ENCODE assay signal across 9 mouse cellular contexts in genomic region chr6:83161442-83161841, GRCm38 (mm10). TPM values are rescaled to one million over a fixed set of nuclear protein-coding genes. Genes with fewer than 3 reads are reported as not detected.
DNase-seq lines count a peak whose midpoint lies in the region; ATAC-seq and TF ChIP-seq lines count a peak whose summit lies in the region.
"Had no signal": no experiment of that assay in that cellular context is flagged by ENCODE, and none has a peak within 500 bp of the region (broad histone marks: within the 10 kb centered on the region; RNA-seq: fewer than 3 reads in every experiment).

No protein-coding gene starts in this region.

- no peak overlapping the region for H3K27ac ChIP-seq in gastrocnemius, adult 2 months
- no peak overlapping the region for H3K27ac ChIP-seq in testis, adult 2 months (ENCODE audit: control insufficient read depth, insufficient read depth, low read depth, low read length)
- no peak overlapping the region for H3K27ac ChIP-seq in liver, embryonic 12.5 days
- H3K27ac ChIP-seq: left cerebral cortex, adult 2 months had no signal

- H3K4me1 ChIP-seq in testis, adult 2 months (ENCODE audit: control insufficient read depth, insufficient read depth, low read length), result peaks cover 20% of the 10 kb centered on the region
- H3K4me1 ChIP-seq in liver, embryonic 12.5 days, result peaks cover 25% of the 10 kb centered on the region

- H3K9ac ChIP-seq in liver, embryonic 12.5 days, result peak overlapping the region; percentile 45; the same call in 1 of the 2 replicates

- peak overlapping the region; percentile 73 for H3K4me3 ChIP-seq in gastrocnemius, adult 2 months
- H3K4me3 ChIP-seq in testis, adult 2 months (ENCODE audit: control insufficient read depth, low read depth, low read length), result peak overlapping the region; percentile 72
- H3K4me3 ChIP-seq in liver, embryonic 12.5 days, result peak overlapping the region; percentile 42

- no peaks in the 10 kb centered on the region for H3K27me3 ChIP-seq in testis, adult 2 months (ENCODE audit: control insufficient read depth, insufficient read depth, low read length)
- peaks cover 55% of the 10 kb centered on the region for H3K27me3 ChIP-seq in liver, embryonic 12.5 days (replicated peaks)

- TF ChIP-seq POLR2A in testis, adult 2 months (IDR thresholded peaks at IDR 0.05; ENCODE audit: control insufficient read depth, low read depth, low read length), result no peak

- H3K4me2 ChIP-seq in liver, embryonic 12.5 days, result peak overlapping the region; percentile 68

- H3K36me3 ChIP-seq in testis, adult 2 months (ENCODE audit: control insufficient read depth, insufficient read depth, low read length), result no peaks in the 10 kb centered on the region; the same call in 1 of the 2 replicates
- H3K36me3 ChIP-seq in liver, embryonic 12.5 days, result no peaks in the 10 kb centered on the region

- no peak for TF ChIP-seq CTCF in gastrocnemius, adult 2 months (IDR thresholded peaks at IDR 0.05)
- 0 out of 2 replicates have a peak, but pooled peaks have one; percentile 4 for TF ChIP-seq CTCF in testis, adult 2 months (IDR thresholded peaks at IDR 0.05; ENCODE audit: control insufficient read depth, insufficient read depth, insufficient replicate concordance, low read depth, low read length)

- intact Hi-C loops in gastrocnemius, adult 2 months (cut with DNase I), result loop anchor here (5.0 kb wide), 2 partner anchors 104 to 164 kb away; partner anchors contain the start of genes Dqx1 and Htra2

- H3K9me3 ChIP-seq in liver, embryonic 12.5 days (replicated peaks), result no peaks in the 10 kb centered on the region

- WGBS in liver, embryonic 12.5 days (ENCODE audit: insufficient replicate concordance), result 8% methylated on average over 19 of the region's 19 CpGs

- no peak for ATAC-seq in liver, embryonic 12.5 days
- ATAC-seq in granulocyte monocyte progenitor cell, adult 5-6 weeks (replicated peaks; ENCODE audit: poor library complexity, severe bottlenecking), result no peak

- no peak for DNase-seq in gastrocnemius, adult 2 months
- no peak for DNase-seq in gastrocnemius, postnatal 4 days (ENCODE audit: low spot score in 2 of 2)
- no peak for DNase-seq in testis, postnatal 14 days (ENCODE audit: low spot score)
- no peak for DNase-seq in adrenal gland, postnatal 14 days
- DNase-seq in adrenal gland, postnatal 36 days, result no peak

RNA-seq across cellular contexts. Expression of gene Dctn1, which starts 4.3 kb away (rescaled TPM):
- total RNA-seq in gastrocnemius, adult 2 months (2021), result 100 to 1,000 TPM; 129 to 139 TPM
- total RNA-seq in gastrocnemius, postnatal 4 days (2021), result 100 to 1,000 TPM; 140 to 149 TPM
- polyA plus RNA-seq in testis, adult 2 months (2012; rRNA removed), result 49.3 and 57.9 TPM in 2 replicates
- 46.9 and 48.2 TPM in 2 replicates for polyA plus RNA-seq in liver, embryonic 12.5 days (2016; fragmentation: Nextera tagmentation; extraction: Ambion mirVana)
- 102 and 126 TPM in 2 replicates for total RNA-seq in adrenal gland, postnatal 14 days (2021)
- 100 to 1,000 TPM; 127 to 132 TPM for total RNA-seq in adrenal gland, postnatal 36 days (2021)
- 27.3 and 71.9 TPM in 2 replicates for total RNA-seq in granulocyte monocyte progenitor cell, adult 5-6 weeks (2014; fragmentation: Nextera tagmentation)
- 69.4 and 69.5 TPM in 2 replicates for total RNA-seq in granulocyte monocyte progenitor cell, adult 5-6 weeks (2017)

RNA-seq across cellular contexts. Expression of gene 1700003E16Rik, which starts 5.2 kb away (rescaled TPM):
- total RNA-seq in gastrocnemius, adult 2 months (2021), result under 1 TPM in 1 of 2 experiments, not detected in 1; 0.11 TPM
- total RNA-seq in gastrocnemius, postnatal 4 days (2021), result not detected
- polyA plus RNA-seq in testis, adult 2 months (2012; rRNA removed), result 604 and 651 TPM in 2 replicates
- polyA plus RNA-seq in liver, embryonic 12.5 days (2016; fragmentation: Nextera tagmentation; extraction: Ambion mirVana), result 0.19 and 0.35 TPM in 2 replicates
- 0.33 and 0.34 TPM in 2 replicates for total RNA-seq in adrenal gland, postnatal 14 days (2021)
- total RNA-seq in adrenal gland, postnatal 36 days (2021), result under 1 TPM; 0.43 to 0.66 TPM
- total RNA-seq in granulocyte monocyte progenitor cell, adult 5-6 weeks (2014; fragmentation: Nextera tagmentation), result 0.51 TPM in 1 of 2 replicates, not detected in the other
- total RNA-seq in granulocyte monocyte progenitor cell, adult 5-6 weeks (2017), result not detected in 2 replicates

RNA-seq across cellular contexts. Expression of gene Wdr54, which starts 5.2 kb away (rescaled TPM):
- 1 to 10 TPM in 1 of 2 experiments, under 1 TPM in 1; 0.84 to 1.1 TPM for total RNA-seq in gastrocnemius, adult 2 months (2021)
- total RNA-seq in gastrocnemius, postnatal 4 days (2021), result 1 to 10 TPM; 1.9 to 2.5 TPM
- 129 and 133 TPM in 2 replicates for polyA plus RNA-seq in testis, adult 2 months (2012; rRNA removed)
- polyA plus RNA-seq in liver, embryonic 12.5 days (2016; fragmentation: Nextera tagmentation; extraction: Ambion mirVana), result 0.81 and 1.1 TPM in 2 replicates
- total RNA-seq in adrenal gland, postnatal 14 days (2021), result 1.5 and 2.9 TPM in 2 replicates
- 1 to 10 TPM; 1.8 to 3.1 TPM for total RNA-seq in adrenal gland, postnatal 36 days (2021)
- total RNA-seq in granulocyte monocyte progenitor cell, adult 5-6 weeks (2014; fragmentation: Nextera tagmentation), result not detected in 2 replicates
- 0.04 TPM in 1 of 2 replicates, not detected in the other for total RNA-seq in granulocyte monocyte progenitor cell, adult 5-6 weeks (2017)

RNA-seq across cellular contexts. Expression of gene Rtkn, which starts 26.2 kb away (rescaled TPM):
- 10 to 100 TPM; 12.2 to 15.3 TPM for total RNA-seq in gastrocnemius, adult 2 months (2021)
- total RNA-seq in gastrocnemius, postnatal 4 days (2021), result 10 to 100 TPM; 31.0 to 34.6 TPM
- 13.2 and 19.2 TPM in 2 replicates for polyA plus RNA-seq in testis, adult 2 months (2012; rRNA removed)
- polyA plus RNA-seq in liver, embryonic 12.5 days (2016; fragmentation: Nextera tagmentation; extraction: Ambion mirVana), result 11.8 and 12.6 TPM in 2 replicates
- 9.1 and 13.6 TPM in 2 replicates for total RNA-seq in adrenal gland, postnatal 14 days (2021)
- total RNA-seq in adrenal gland, postnatal 36 days (2021), result 10 to 100 TPM in 1 of 2 experiments, 1 to 10 TPM in 1; 5.1 to 14.0 TPM
- 5.1 and 8.7 TPM in 2 replicates for total RNA-seq in granulocyte monocyte progenitor cell, adult 5-6 weeks (2014; fragmentation: Nextera tagmentation)
- 2.1 and 5.0 TPM in 2 replicates for total RNA-seq in granulocyte monocyte progenitor cell, adult 5-6 weeks (2017)

RNA-seq across cellular contexts. Expression of gene Ino80b, which starts 36.2 kb away (rescaled TPM):
- 10 to 100 TPM; 13.7 to 16.3 TPM for total RNA-seq in gastrocnemius, adult 2 months (2021)
- total RNA-seq in gastrocnemius, postnatal 4 days (2021), result 10 to 100 TPM; 18.6 to 20.6 TPM
- 35.0 and 50.6 TPM in 2 replicates for polyA plus RNA-seq in testis, adult 2 months (2012; rRNA removed)
- 12.1 and 13.0 TPM in 2 replicates for polyA plus RNA-seq in liver, embryonic 12.5 days (2016; fragmentation: Nextera tagmentation; extraction: Ambion mirVana)
- 19.3 and 22.5 TPM in 2 replicates for total RNA-seq in adrenal gland, postnatal 14 days (2021)
- 10 to 100 TPM; 22.4 to 25.2 TPM for total RNA-seq in adrenal gland, postnatal 36 days (2021)
- 17.2 and 22.8 TPM in 2 replicates for total RNA-seq in granulocyte monocyte progenitor cell, adult 5-6 weeks (2014; fragmentation: Nextera tagmentation)
- total RNA-seq in granulocyte monocyte progenitor cell, adult 5-6 weeks (2017), result 32.9 and 47.6 TPM in 2 replicates
